Mouse (Mus musculus): ENCODE data around the gene Lmcd1. TPM values are rescaled to one million over a fixed set of nuclear protein-coding genes. Genes with fewer than 3 reads are reported as not detected.

The Lmcd1 gene
- polyA plus RNA-seq, 1 experiment from 2014 or later = 2.3 TPM

Other genes with a start within 250 kb of the Lmcd1 start
- gene Ssu2, start 114.3 kb downstream of the Lmcd1 start, polyA plus RNA-seq (2016; fragmentation: Nextera tagmentation; extraction: Ambion mirVana) = 0.14 and 0.55 TPM in 2 replicates
- not detected in 2 replicates for gene Cav3, start 185.7 kb downstream of the Lmcd1 start, polyA plus RNA-seq (2016; fragmentation: Nextera tagmentation; extraction: Ambion mirVana)
- 0.06 and 0.12 TPM in 2 replicates for gene Oxtr, start 216.2 kb downstream of the Lmcd1 start, polyA plus RNA-seq (2016; fragmentation: Nextera tagmentation; extraction: Ambion mirVana)